Mouse (Mus musculus) MEL (cell line): ENCODE data around the gene Atg9b.

Source experiments
- CTCF ChIP-seq, 3 experiments: IDR thresholded peaks in 2 of 3; conservative IDR thresholded peaks in 1 of 3; 2 replicates each; pipeline ENCODE4 v1.5.1; 2011 to 2012; ENCODE audit warnings: low read length in 3 of 3, low read depth in 2 of 3, mild to moderate bottlenecking in 2 of 3, improper control_type of control experiment in 1 of 3, inconsistent platforms in 1 of 3, mixed read lengths in 1 of 3, moderate library complexity in 1 of 3; ENCODE audit not compliant: control insufficient read depth in 1 of 3, insufficient read depth in 1 of 3, poor library complexity in 1 of 3, severe bottlenecking in 1 of 3
- MYC ChIP-seq: IDR thresholded peaks from 2 replicates; pipeline ENCODE4 v1.6.1; 2011; ENCODE audit warnings: low read depth, mild to moderate bottlenecking, low read length, improper control_type of control experiment, moderate library complexity
- POLR2A ChIP-seq, 2 experiments: IDR thresholded peaks; 2 replicates each; pipeline ENCODE4 v1.6.1; 2011 to 2012; ENCODE audit warnings: low read length in 2 of 2, mild to moderate bottlenecking in 2 of 2, control low read depth in 1 of 2, improper control_type of control experiment in 1 of 2, low read depth in 1 of 2, moderate library complexity in 1 of 2; ENCODE audit not compliant: control insufficient read depth in 1 of 2, insufficient read depth in 1 of 2, poor library complexity in 1 of 2
- TAL1 ChIP-seq: IDR thresholded peaks from 2 replicates; pipeline ENCODE4 v1.6.1; 2012; ENCODE audit warnings: mild to moderate bottlenecking, inconsistent platforms, low read length, moderate library complexity, mixed read lengths
- ZC3H11A ChIP-seq: IDR thresholded peaks from 2 replicates; pipeline ENCODE4 v1.6.1; 2012; ENCODE audit warnings: low read depth, mild to moderate bottlenecking, inconsistent platforms, low read length, improper control_type of control experiment
- ZKSCAN1 ChIP-seq: IDR thresholded peaks from 2 replicates; pipeline ENCODE4 v1.6.1; 2012; ENCODE audit warnings: low read depth, mild to moderate bottlenecking, inconsistent platforms, low read length, improper control_type of control experiment, moderate library complexity

DNA sequence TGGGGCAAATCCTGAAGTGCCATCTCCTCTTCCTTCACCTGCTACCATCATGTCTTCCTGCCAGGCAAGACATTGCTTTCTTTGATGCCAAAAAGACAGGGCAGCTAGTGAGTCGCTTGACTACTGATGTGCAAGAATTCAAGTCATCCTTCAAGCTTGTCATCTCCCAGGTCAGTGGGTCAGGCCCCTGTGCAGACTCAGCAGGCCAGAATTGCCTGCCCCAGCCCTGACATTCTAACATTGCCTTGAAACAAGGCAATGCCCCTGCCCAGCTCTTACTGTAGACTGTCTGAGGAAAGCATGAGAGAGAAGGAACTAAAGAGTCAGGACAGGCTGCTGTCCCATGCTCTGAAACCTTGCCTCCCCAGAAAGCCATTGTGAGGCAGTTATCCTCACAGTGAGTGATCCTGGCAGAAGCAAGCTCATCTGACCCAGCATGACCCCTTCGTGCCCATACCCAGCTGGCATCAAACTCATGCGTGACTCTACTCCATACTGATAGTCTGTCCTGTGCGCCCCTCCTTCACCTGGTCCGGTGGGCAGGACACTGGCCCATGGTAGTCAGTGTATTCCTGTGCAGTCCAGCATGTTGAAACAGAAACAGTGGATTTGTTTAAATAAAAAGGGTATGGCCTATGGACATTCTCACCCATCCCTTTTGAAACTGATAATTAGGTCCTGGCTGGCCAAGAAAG, 9.1 kb upstream of the Atg9b start:
- TF ChIP-seq MYC, result no peak
- no peak for TF ChIP-seq ZC3H11A
- no peak for TF ChIP-seq POLR2A (IDR thresholded peaks at IDR 0.05; ENCODE audit: control insufficient read depth in 1 of 2, insufficient read depth in 1 of 2, low read depth in 1 of 2, low read length in 2 of 2, poor library complexity in 1 of 2)
- no peak for TF ChIP-seq CTCF (IDR thresholded peaks at IDR 0.05 in 2 of 3, conservative IDR thresholded peaks at IDR 0.05 in 1 of 3; ENCODE audit: control insufficient read depth in 1 of 3, insufficient read depth in 1 of 3, low read depth in 2 of 3, low read length in 3 of 3, poor library complexity in 1 of 3, severe bottlenecking in 1 of 3)
- no peak for TF ChIP-seq ZKSCAN1
- TF ChIP-seq TAL1, result no peak
